Mouse (Mus musculus) thymus, adult 2 months (tissue): ENCODE data around the gene Syt12. TPM values are rescaled to one million over a fixed set of nuclear protein-coding genes. Genes with fewer than 3 reads are reported as not detected.

Source experiments
- DNase-seq: peaks from one replicate; pipeline ENCODE4 v3.0.0; 2021
- H3K27ac ChIP-seq: fragments of 200-500 bp; 2 replicates; pipeline ENCODE4 v1.5.1; 2012; ENCODE audit warnings: low read length, control low read depth; ENCODE audit not compliant: control insufficient read depth, insufficient read depth
- H3K27me3 ChIP-seq: fragments of 200-500 bp; 2 replicates; pipeline ENCODE4 v1.6.1; 2012; ENCODE audit warnings: mild to moderate bottlenecking, low read length, moderate library complexity, mixed read lengths; ENCODE audit not compliant: control insufficient read depth, insufficient read depth
- H3K36me3 ChIP-seq: fragments of 200-500 bp; 2 replicates; pipeline ENCODE4 v1.6.1; 2012; ENCODE audit warnings: mild to moderate bottlenecking, low read length, moderate library complexity; ENCODE audit not compliant: control insufficient read depth, insufficient read depth
- H3K4me1 ChIP-seq: fragments of 200-500 bp; replicated peaks from 2 replicates; pipeline ENCODE4 v1.6.1; 2012; ENCODE audit warnings: low read length; ENCODE audit not compliant: control insufficient read depth, insufficient read depth
- H3K4me3 ChIP-seq: fragments of 200-500 bp; 2 replicates; pipeline ENCODE4 v1.5.1; 2012; ENCODE audit warnings: mild to moderate bottlenecking, low read length, control low read depth, moderate library complexity; ENCODE audit not compliant: control insufficient read depth, insufficient read depth
- CTCF ChIP-seq: fragments of 200-500 bp; IDR thresholded peaks from 2 replicates; pipeline ENCODE4 v1.5.1; 2012; ENCODE audit warnings: mild to moderate bottlenecking, control low read depth, low read length, moderate library complexity, borderline replicate concordance; ENCODE audit not compliant: control insufficient read depth, poor library complexity, insufficient read depth; ENCODE audit errors: extremely low read depth
- POLR2A ChIP-seq: fragments of 200-500 bp; IDR thresholded peaks from 2 replicates; pipeline ENCODE4 v1.6.1; 2012; ENCODE audit warnings: mild to moderate bottlenecking, low read length, control low read depth, moderate library complexity; ENCODE audit not compliant: control insufficient read depth, poor library complexity, insufficient read depth; ENCODE audit errors: extremely low read depth
- WGBS: fragments of 180-500 bp; shearing (Covaris S2); methylation state at CpG from one replicate; pipeline ENCODE4 v1.1.7; 2018; 5-methylcytosine and 5-hydroxymethylcytosine counted together
- polyA plus RNA-seq: library from polyadenylated mRNA; depleted of rRNA; stranded (reverse); fragments of >200 nt; gene quantifications from 2 replicates; pipeline ENCODE4 v1.2.3, GENCODE M21; 2012

The Syt12 gene
- polyA plus RNA-seq, 1 experiment: 1.6 TPM

- Histone ChIP-seq H3K27me3 (peaks cover 9% of the 10 kb centered on the region; the same call in 1 of the 2 replicates), H3K36me3 (no peaks in the 10 kb centered on the region), H3K4me3 (peak within 1 kb of the TSS; percentile 34), H3K27ac (no peak within 1 kb of the TSS), H3K4me1 (peaks cover 8% of the 10 kb centered on the region; the same call in 1 of the 2 replicates)
- TF ChIP-seq CTCF (no peak), POLR2A (no peak)
- DNase-seq: peak; percentile 26
- WGBS: 3% methylated on average over 50 of the region's 51 CpGs
Observed at GRCm38 (mm10) chr19:4439161-4439801, 38.0 kb downstream of the Syt12 start, which contains the start of gene Rhod. Gene Rhod (minus strand): TSS chr19:4439432.

DNA sequence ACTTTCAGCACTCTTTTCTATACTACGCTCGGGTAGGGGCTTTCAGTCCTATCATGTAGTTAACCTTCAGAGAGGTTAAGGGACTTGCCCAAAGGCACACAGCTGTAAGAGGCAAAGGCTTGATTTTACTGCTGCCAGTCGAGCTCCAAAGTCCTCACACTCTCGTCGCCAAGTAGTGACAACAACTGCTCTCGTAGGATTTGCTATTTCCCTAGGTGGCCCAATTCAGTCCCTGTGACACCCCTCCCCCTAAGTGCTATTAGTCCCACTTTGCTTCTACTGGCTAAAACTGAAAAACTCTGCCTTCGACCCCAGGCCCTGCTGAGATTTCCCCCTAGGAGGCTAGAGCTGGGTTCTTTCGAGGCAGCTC, 38.5 kb downstream of the Syt12 start:
- Histone ChIP-seq H3K36me3 (no peaks in the 10 kb centered on the region), H3K4me3 (no peak overlapping the region), H3K27me3 (peaks cover 9% of the 10 kb centered on the region; the same call in 1 of the 2 replicates), H3K27ac (no peak overlapping the region), H3K4me1 (peaks cover 8% of the 10 kb centered on the region; the same call in 1 of the 2 replicates)
- DNase-seq: no peak
- no peak for TF ChIP-seq POLR2A
- no peak for TF ChIP-seq CTCF
- WGBS: 31% methylated on average over 8 of the region's 8 CpGs

- Histone ChIP-seq H3K27me3 (peaks cover 9% of the 10 kb centered on the region; the same call in 1 of the 2 replicates), H3K4me3 (no peak overlapping the region), H3K27ac (no peak overlapping the region), H3K4me1 (peaks cover 8% of the 10 kb centered on the region; the same call in 1 of the 2 replicates), H3K36me3 (no peaks in the 10 kb centered on the region)
- WGBS: 9% methylated on average over 6 of the region's 6 CpGs
- no peak for DNase-seq
- TF ChIP-seq CTCF: no peak
- TF ChIP-seq POLR2A: no peak
Observed at GRCm38 (mm10) chr19:4437886-4438285, 39.4 kb downstream of the Syt12 start.

DNA sequence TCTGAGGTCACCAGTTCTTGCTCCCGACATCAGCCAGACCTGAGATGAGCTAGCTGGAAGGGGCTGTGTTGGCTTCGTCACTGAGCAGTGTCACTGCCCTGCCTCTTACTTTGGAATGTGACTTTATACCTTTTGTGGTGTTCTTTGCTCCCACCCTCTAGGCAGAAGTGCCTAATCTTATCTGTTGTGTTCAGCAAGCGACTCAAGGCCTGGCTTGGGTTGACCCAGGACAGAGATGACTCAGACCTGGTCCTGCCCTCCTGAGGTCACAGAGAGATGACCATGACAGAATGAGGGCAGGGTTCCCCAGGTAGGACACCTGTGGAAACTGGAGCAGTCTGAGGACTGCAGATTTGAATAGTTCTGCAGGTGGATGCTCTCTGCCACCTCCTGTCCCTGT, 41.0 kb downstream of the Syt12 start:
- DNase-seq: no peak
- WGBS: 94% methylated on average over 3 of the region's 3 CpGs
- Histone ChIP-seq H3K27me3 (peaks cover 9% of the 10 kb centered on the region; the same call in 1 of the 2 replicates), H3K27ac (no peak overlapping the region), H3K4me3 (no peak overlapping the region), H3K4me1 (peaks cover 8% of the 10 kb centered on the region; the same call in 1 of the 2 replicates), H3K36me3 (no peaks in the 10 kb centered on the region)
- TF ChIP-seq POLR2A (no peak), CTCF (no peak)

DNA sequence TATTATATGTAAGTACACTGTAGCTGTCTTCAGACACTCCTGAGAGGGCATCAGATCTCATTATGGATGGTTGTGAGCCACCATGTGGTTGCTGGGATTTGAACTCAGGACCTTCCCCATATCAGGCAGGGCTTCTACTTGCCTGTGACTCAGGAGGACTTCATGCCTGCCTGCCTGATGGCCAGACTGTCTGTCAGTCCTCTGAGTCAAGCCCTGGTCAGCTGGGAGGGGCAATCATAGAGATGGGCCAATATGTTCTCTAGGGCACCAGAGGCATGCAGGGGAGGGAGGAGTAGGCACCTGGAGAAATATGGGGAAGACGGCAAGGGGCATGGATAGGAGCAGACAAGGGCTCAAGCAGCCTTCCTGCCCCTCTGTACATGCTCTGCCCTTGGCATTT, 42.2 kb downstream of the Syt12 start:
- TF ChIP-seq CTCF (no peak), POLR2A (no peak)
- H3K4me1 ChIP-seq: peaks cover 8% of the 10 kb centered on the region; the same call in 1 of the 2 replicates
- H3K4me3 ChIP-seq: no peak overlapping the region
- no peaks in the 10 kb centered on the region for H3K36me3 ChIP-seq
- no peak for DNase-seq
- 100% methylated on average over 1 of the region's 1 CpGs for WGBS
- H3K27ac ChIP-seq: no peak overlapping the region
- H3K27me3 ChIP-seq: peaks cover 9% of the 10 kb centered on the region; the same call in 1 of the 2 replicates

DNA sequence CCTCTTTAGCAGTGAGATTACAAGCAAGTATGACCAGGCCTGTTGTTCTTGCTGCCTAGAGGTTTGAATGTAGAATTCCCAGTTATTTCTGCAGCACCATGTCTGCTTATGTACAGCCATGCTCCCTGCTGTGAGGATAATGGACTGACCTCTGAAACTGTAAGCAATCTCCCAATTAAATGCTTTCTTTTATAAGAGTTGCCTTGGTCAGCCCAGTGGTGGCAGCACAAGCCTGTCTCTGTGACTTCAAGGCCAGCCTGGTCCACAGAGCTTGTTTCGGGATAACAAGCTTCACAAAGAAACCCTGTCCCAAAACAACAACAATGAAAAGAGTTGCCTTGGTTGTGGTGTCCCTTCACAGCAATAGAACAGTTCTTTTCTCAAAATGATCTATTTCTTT, 43.5 kb downstream of the Syt12 start:
- WGBS: 94% methylated on average over 1 of the region's 1 CpGs
- H3K27me3 ChIP-seq: no peaks in the 10 kb centered on the region; the same call in 1 of the 2 replicates
- 0 out of 2 replicates have a peak, but pooled peaks cover 3% of the 10 kb centered on the region for H3K4me1 ChIP-seq
- no peak overlapping the region for H3K27ac ChIP-seq
- H3K4me3 ChIP-seq: no peak overlapping the region
- no peaks in the 10 kb centered on the region for H3K36me3 ChIP-seq
- DNase-seq: no peak
- no peak for TF ChIP-seq CTCF
- TF ChIP-seq POLR2A: no peak
